Mouse (Mus musculus) cortical plate, adult 2 months (tissue): ENCODE measurements around the gene Ccdc190. TPM values are rescaled to one million over a fixed set of nuclear protein-coding genes. Genes with fewer than 3 reads are reported as not detected.

Experiments
- H3K27ac ChIP-seq: fragments of 200-500 bp; 2 replicates; pipeline ENCODE4 v1.5.1; 2012; ENCODE audit warnings: low read length, control low read depth, inconsistent platforms; ENCODE audit not compliant: insufficient read depth
- H3K4me1 ChIP-seq: fragments of 200-500 bp; 2 replicates; pipeline ENCODE4 v1.6.1; 2011; ENCODE audit warnings: low read length; ENCODE audit not compliant: control insufficient read depth, insufficient read depth
- H3K4me3 ChIP-seq: fragments of 200-500 bp; 2 replicates; pipeline ENCODE4 v1.5.1; 2011; ENCODE audit warnings: mild to moderate bottlenecking, low read length, control low read depth; ENCODE audit not compliant: insufficient read depth
- CTCF ChIP-seq: fragments of 200-500 bp; IDR thresholded peaks from 2 replicates; pipeline ENCODE4 v1.5.1; 2011; ENCODE audit warnings: mild to moderate bottlenecking, control low read depth, low read length; ENCODE audit not compliant: insufficient read depth; ENCODE audit errors: extremely low read depth
- POLR2A ChIP-seq: fragments of 200-500 bp; IDR thresholded peaks from 2 replicates; pipeline ENCODE4 v1.6.1; 2011; ENCODE audit warnings: mild to moderate bottlenecking, low read length, control low read depth; ENCODE audit not compliant: insufficient read depth; ENCODE audit errors: extremely low read depth
- polyA plus RNA-seq: library from polyadenylated mRNA; depleted of rRNA; stranded (reverse); fragments of >200 nt; gene quantifications from 2 replicates; pipeline ENCODE4 v1.2.3, GENCODE M21; 2012

Gene Ccdc190
- polyA plus RNA-seq, 1 experiment: 30.7 TPM

DNA sequence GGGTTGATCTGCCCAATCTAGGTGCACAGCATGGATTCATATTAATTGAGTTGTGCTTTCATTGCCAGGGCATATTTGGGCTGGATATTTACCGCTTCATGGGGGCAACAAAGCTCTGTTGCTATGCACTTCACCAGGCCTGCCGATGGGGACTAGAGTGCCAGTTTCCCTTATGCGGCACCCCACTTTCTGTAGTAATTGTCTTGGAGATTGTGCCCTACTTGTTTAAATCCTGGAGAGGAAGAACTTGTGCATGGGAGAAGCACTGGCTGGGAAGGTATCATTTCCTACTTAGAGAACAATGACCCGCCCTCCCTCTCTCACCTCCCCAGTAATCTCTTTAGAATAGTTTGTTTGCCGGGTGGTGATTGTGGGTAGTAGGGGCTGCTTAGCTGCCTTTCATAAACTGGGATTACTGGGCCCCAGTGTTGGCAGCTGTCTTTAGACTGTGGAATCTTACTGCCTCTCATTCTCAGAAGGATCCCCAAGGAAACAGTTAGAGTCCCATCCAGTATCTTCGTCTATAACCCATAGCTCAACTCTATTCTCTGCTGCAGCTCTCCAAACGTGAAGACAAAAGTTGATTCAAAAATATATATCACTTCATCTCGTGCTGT is 587 bp upstream of the Ccdc190 start:
- Histone ChIP-seq H3K27ac (peak overlapping the region; percentile 57; the same call in 1 of the 2 replicates), H3K4me3 (no peak overlapping the region), H3K4me1 (no peaks in the 10 kb centered on the region)
- TF ChIP-seq CTCF (no peak), POLR2A (no peak)

DNA sequence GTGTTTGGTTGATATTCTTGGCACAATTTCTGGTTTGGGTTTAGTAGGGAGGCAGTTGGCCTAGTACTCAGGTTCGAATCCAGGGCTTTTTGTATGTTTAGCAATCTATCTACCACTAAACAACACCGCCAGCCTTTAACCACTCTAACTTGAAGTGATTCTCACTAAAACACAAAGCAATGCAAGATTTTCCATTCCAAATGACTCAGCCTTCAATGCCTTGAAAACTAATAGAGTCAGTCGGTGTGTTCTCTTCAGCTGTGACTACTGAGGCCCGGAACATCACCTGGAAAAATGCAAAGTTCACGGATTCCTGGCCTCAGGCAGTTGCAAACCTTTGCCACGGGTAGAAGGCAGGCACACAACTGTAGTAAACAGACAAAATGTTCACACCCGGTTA is 3.2 kb downstream of the Ccdc190 start:
- no peak for TF ChIP-seq CTCF
- no peak for TF ChIP-seq POLR2A
- no peak overlapping the region for H3K27ac ChIP-seq
- peaks cover 4% of the 10 kb centered on the region; the same call in 1 of the 2 replicates for H3K4me1 ChIP-seq
- H3K4me3 ChIP-seq: no peak overlapping the region

DNA sequence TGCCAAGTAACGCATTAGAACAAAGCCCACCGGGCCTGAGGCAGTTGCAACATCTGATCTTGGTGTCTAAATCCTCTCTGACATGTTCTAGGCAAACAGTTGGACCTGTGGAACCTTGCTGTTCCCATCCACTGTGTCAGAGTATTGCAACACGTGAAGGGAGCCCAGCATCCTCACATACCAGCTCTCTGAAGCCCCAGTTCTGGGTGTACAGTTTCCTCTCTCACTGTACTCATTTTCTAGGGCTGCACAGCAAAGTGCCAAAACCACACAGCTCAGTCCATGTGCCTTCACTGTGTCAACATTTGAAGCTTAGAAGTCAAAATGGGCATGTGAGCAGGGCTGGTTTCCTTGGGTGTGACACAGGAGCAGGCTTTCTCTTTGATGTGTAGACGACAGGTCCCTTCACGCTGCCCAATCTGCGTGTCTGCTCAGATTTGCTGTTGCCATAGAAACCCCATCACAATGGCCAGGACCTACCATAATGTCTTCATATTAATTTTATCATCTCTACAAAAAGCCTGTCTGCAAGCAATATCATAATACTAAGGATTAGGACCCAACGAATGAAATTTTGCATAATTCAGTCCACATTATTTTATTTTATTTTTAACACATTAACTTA is 3.8 kb downstream of the Ccdc190 start:
- no peak overlapping the region for H3K27ac ChIP-seq
- H3K4me3 ChIP-seq: no peak overlapping the region
- peaks cover 4% of the 10 kb centered on the region; the same call in 1 of the 2 replicates for H3K4me1 ChIP-seq
- no peak for TF ChIP-seq CTCF
- TF ChIP-seq POLR2A: no peak

DNA sequence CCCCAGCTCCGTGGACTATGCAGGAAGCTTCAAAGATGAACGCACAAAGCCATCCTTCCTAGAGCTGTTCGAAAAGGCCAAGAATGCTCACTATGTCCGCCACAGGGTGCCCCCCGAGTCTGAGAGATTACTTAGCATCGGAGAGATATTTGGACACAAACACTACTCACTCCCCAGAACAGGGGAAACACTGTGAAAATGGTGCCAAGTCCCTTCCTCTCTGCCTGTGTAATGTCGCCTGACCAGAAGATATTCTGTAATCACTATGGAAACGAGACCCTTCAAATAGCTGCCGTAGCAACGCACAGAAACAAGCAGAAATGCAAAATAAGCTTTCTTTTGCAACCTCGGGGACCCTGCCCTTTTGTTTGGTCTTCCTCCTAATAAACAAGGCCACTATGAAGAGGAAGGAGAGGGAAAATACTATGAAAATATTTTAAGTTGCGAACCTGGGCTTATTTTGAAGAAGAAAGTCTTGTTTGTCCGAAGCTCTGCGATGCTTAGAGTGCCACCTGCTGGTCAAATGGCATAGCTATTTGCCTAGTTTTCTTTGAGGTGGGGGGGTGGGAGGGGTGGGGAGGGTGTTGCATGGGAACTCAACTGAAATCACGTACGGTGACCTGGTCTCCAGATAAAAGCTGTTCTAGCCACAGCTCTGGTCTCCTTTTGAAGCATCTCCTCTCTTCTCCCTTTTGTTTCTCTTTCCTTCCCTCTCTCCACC is 5.7 kb downstream of the Ccdc190 start:
- Histone ChIP-seq H3K27ac (peak overlapping the region; percentile 6), H3K4me3 (peak overlapping the region; percentile 33), H3K4me1 (peaks cover 4% of the 10 kb centered on the region; the same call in 1 of the 2 replicates)
- TF ChIP-seq POLR2A: no peak
- TF ChIP-seq CTCF: peak; percentile 60

DNA sequence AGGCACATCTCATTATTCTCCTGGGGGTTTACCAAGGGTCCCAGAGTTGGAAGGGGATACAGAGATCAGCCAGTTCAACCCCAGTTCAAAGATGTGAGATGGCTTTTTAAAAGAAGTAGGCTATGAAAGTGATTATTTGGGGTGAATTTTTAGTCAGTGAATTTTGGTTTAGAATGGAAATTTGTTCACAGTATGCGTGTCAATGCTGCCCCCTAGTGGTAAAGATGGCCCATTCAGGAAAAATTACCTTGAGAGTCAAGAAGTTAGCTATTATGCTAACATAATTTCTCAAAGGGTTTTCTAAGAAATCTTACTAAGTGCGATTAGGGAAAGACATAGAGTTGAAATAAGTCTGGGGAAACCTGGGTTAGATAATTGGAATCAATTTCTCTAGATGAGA is 10.9 kb downstream of the Ccdc190 start:
- Histone ChIP-seq H3K4me1 (no peaks in the 10 kb centered on the region; the same call in 1 of the 2 replicates), H3K4me3 (no peak overlapping the region), H3K27ac (no peak overlapping the region)
- TF ChIP-seq POLR2A (no peak), CTCF (peak; percentile 16; the same call in 1 of the 2 replicates)

DNA sequence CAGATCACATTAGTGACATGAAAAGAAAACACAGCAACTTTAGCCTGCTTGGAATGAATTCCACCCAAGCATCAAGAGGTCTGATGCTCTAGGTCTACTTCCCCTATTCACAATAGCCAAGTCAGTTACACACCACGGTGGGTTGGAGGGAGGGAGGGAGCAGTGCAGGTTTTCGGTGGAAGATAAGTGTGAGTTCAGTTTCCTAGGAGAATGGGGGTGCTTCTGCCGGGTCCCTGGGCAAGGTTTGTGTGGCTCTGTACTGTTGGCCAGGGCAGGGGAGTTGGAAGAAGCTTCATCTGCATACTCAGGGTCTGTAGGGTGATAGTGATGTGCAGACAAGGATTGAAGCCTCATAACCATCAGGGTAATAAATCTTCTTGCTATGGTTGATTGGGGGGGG is 17.6 kb downstream of the Ccdc190 start:
- H3K4me3 ChIP-seq: no peak overlapping the region
- no peaks in the 10 kb centered on the region for H3K4me1 ChIP-seq
- no peak for TF ChIP-seq POLR2A
- TF ChIP-seq CTCF: no peak
- no peak overlapping the region for H3K27ac ChIP-seq

DNA sequence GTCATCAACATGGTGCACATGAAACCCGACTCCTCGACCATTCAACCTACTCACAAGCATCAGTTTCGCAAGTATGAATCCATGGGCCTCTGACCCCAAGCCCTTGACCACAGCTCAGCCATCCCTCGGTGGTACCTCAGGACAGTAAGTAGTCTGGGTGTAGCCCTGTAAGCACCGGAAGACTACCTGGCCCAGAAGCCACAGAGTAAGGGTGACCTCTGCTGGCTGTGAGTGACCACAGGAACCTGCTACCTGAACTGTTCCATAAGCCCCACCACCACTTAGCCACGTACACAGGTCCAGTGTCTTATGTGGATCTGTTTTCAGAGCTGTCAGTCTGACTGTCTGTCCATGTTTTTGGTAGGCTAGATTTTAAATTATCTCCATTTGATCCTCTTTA is 19.2 kb downstream of the Ccdc190 start:
- H3K4me1 ChIP-seq: no peaks in the 10 kb centered on the region
- H3K4me3 ChIP-seq: no peak overlapping the region
- H3K27ac ChIP-seq: no peak overlapping the region
- no peak for TF ChIP-seq POLR2A

DNA sequence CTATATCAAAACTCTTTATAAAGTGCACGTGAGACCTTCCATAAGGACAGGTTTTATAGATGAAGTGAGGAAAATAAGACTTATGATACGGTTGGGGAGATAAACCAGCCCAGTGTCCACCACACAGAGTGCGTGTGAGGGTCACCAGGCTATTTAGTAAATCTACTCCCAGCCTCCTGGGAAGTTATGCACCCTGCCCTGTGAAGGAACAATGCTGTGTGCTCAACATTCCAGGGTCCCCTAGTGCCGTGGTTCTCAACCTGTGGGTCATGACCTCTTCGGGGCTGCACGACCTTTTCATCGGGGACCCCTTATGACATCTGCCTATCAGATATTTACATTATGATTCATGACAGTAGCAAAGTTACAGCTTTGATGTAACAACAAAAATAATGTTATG is 19.8 kb downstream of the Ccdc190 start:
- Histone ChIP-seq H3K4me1 (no peaks in the 10 kb centered on the region), H3K4me3 (no peak overlapping the region), H3K27ac (no peak overlapping the region)
- TF ChIP-seq POLR2A (no peak), CTCF (no peak)

DNA sequence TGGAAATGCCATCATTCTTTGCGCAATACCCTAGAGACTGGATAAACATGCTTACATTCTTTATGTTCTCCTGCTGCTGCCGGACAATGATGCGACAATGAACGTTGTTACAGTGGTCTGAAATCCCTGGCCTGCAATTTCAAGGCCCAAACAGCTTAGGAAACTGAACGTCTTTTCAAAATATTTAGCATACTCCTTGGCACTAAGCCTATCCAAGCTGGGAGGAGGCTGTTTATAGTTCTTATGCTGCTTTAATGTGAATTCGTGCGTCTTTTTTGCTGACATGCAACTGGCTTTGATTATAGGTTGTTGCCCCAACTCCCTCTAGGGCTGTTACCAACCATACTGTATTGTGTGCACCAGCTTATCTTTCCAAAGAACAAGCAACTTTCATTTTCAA is 20.4 kb downstream of the Ccdc190 start:
- no peak overlapping the region for H3K4me3 ChIP-seq
- no peak for TF ChIP-seq CTCF
- no peak for TF ChIP-seq POLR2A
- no peak overlapping the region for H3K27ac ChIP-seq
- no peaks in the 10 kb centered on the region for H3K4me1 ChIP-seq

DNA sequence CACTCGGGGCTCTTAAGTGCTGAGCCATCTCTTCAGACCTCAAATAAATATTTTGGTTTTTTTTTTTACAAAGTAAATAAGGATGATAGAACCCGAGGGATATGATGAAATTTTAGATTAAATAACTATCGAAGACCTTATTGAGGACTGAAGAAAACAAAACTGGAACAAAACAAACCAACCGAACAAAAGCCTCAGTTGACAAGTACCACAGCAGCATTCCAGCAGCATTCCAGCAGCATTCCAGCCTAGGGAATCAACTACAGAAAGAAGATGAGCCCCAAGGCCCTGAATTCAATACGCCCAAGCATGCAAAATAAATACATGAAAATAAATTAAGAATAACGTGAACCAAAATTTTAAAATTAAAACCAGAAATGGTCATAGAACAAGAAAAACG is 21.5 kb downstream of the Ccdc190 start:
- Histone ChIP-seq H3K4me3 (no peak overlapping the region), H3K27ac (no peak overlapping the region), H3K4me1 (no peaks in the 10 kb centered on the region)
- no peak for TF ChIP-seq POLR2A
- no peak for TF ChIP-seq CTCF
